Mouse (Mus musculus) layer of hippocampus, postnatal 36 days (tissue): ENCODE data around the gene Lig3. TPM values are rescaled to one million over a fixed set of nuclear protein-coding genes. Genes with fewer than 3 reads are reported as not detected.
A peak's percentile ranks its signal among the peaks of the same experiment; 100 is the strongest.
"Not testable (repeated sequence)": the region's sequence is repeated elsewhere in the genome, so short reads cannot be mapped to it uniquely, and the experiment has no call there.

Experiments
- DNase-seq, 2 experiments: peaks; one replicate each; pipeline ENCODE4 v3.0.0; 2022
- total RNA-seq, 2 experiments: library from RNA; stranded (reverse); gene quantifications; 2 replicates each; pipeline ENCODE4 v1.2.3; 2021

The Lig3 gene
- total RNA-seq, 2 experiments from 2014 or later = 23.6 to 26.3 TPM

DNA sequence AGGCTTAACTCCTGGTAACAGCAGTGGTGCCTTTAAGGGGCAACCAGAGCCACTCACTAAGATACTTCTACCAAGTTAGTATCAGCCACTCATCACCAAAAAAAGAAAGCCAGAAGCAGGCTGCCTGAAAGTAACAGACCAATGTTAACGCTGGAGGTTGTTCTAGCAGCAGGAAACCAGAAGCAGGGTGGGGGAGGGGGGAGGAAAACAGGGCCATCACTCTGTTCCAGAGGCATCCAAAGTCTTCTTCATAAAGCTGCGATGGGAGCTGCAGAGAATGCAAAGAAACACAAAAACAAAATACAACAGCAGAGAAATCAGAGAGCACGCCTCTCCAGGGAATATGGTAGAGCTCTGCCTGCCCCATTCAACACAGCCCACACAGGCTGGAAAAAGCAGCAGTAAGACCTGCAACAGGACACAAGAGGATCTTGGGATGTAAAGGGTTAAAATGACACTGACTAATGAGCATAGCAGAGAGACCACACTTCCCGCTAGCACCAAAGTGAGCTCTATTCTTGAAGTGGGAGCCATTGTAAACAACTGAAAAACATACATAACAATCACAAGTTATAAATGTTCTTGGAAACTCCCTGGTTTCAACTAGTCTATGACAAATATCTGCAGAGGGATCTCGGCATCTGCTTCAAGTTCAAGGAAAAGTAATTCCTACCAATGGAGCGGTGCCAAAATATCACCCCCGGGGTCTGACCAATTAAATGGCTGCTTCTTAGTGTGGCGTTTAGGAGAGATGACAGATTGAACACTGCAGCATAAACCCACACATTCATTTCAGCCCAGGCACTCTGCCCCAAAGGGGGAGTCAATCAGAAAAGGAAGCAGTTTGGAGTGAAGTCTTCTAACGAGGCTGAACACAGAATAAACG lies 50.3 kb downstream of the Lig3 start:
- no peak for DNase-seq

- not testable (repeated sequence) for DNase-seq
Observed at GRCm38 (mm10) chr11:82832402-82832801, 51.5 kb downstream of the Lig3 start.

DNA sequence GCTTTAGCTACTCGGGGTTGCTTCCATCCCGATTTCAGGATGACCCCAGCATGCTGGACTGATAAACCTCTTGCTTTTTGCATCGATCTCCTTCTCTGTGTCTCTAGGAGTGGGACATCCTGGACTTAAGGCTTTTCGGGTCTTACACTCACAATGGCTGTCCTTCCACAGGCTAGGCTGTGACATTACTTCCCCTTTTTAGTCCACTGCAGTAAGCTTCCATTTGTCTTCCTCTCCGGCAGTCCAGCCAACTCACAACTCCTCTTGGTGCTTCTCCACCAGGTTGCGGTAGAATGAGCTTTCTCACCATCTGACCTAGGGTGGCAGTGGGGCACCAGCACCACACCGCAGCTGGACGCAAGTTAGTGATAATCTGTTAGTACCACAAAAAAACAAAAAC lies 53.0 kb downstream of the Lig3 start:
- no peak for DNase-seq

- not testable (repeated sequence) for DNase-seq
Observed at GRCm38 (mm10) chr11:82834359-82834758, 53.5 kb downstream of the Lig3 start.

GRCm38 (mm10) chr11:82835616-82836432 lies 54.9 kb downstream of the Lig3 start:
- no peak for DNase-seq

GRCm38 (mm10) chr11:82837192-82837591 lies 56.3 kb downstream of the Lig3 start:
- no peak for DNase-seq

GRCm38 (mm10) chr11:82837848-82838247 lies 56.9 kb downstream of the Lig3 start:
- DNase-seq = no peak

DNA sequence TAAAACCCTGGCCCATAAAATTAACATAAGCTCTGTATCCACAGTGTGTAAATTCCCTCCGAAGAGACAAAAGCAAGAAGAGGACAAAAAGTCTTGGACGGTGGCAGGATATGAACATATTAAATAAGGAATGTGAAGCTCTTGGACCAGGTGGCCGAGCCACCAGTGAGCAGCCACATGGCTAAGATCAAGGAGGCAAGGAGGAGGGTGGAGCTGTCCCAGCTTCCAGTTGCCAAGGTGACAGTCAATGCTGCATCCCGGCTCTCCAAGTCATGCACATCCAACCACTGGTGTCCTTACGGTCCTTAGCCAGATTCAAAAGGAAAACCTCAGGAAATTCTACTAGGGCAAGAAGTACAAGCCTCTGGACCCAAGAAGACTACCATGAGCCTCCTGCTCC lies 57.6 kb downstream of the Lig3 start:
- DNase-seq = no peak

DNA sequence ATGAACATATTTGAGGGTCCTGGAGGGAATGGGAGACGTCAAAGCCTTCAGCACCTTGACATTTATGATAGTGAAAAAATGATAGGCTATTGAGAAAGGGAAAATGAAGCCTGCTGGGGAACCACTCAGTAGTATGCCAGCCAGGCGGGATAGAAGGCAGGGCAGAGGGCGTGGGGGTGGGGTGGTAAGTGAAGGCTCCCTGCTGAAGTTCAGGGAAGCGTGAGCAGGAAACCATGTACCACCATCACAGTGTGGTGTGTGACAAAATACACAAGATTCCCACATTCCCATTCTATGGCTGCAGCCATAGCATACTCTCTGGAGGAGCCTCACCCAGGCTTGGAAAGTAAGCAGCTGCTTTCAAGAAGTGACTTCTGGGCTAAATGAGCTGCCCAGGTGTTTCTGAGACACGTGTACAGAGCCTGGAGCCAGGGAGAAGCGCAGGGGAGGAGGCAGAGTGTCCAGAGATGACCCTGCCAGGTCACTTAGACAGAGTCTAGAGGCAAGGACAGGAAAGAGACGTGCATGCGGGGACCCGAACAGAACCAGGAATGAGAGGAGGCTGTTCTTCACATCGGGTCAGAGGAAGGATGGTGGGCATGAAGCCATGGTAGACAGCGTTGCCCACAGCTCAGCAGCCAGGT lies 64.0 kb downstream of the Lig3 start:
- DNase-seq = no peak

- peak; percentile 52 to 53 for DNase-seq
Observed at GRCm38 (mm10) chr11:82845415-82846078, 64.6 kb downstream of the Lig3 start.

DNA sequence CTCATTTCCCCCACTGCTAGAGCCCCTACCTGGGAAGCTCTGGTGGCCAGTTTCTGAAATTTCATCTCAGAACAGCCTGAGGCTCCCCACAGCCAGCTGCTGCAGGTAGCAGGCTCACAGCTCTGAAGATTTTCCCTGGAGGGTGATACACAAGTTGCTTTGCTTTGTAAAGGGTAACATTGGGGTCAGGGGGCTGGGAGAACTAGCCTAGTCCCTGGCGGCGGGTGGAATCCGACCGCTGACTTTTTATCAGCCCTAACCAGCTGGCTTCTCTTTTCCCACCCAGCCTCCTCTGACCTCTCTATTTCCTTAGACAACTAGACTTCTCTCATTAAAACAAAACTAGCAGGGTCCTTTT lies 65.2 kb downstream of the Lig3 start:
- DNase-seq = no peak

DNA sequence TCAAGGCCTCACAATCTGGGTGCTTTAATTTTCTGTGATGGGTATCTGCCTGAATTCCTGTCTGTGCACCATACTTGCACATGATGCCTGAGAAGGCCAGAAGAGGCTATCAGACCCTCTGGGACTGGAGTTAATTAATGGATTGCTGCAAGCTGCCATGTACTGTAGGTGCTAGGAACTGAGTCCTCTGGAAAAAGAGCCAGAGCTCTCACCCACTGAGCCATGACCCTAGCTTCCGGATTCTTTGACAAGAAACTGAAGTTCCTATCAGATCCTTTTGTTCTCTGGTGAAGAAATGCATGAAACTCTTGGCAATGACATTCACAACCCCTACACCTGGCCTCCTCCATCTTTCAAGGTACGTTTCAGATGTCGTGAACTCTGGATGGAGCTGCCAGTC lies 66.0 kb downstream of the Lig3 start:
- DNase-seq = no peak

DNA sequence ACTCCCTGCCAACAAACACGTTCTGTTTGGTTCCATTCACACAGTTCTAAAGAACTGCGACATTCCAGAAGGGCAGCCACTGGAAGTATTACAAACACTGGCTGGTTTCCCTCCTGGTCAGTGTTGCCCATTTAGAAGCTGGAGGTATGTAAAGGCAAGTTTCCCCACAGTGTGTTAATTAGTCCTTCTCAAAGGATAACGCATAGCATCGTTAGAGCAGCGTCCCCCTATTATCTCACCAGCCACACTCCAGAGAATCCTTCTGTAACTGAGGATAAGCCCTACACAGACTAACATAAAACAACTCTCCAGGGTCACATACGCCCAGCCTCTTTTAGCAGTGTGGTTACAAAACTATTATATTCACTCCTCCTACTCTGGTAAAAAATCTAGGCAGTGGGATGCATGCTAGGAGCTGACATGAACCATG lies 66.7 kb downstream of the Lig3 start:
- no peak for DNase-seq

GRCm38 (mm10) chr11:82850259-82850658 lies 69.4 kb downstream of the Lig3 start:
- no peak for DNase-seq

DNA sequence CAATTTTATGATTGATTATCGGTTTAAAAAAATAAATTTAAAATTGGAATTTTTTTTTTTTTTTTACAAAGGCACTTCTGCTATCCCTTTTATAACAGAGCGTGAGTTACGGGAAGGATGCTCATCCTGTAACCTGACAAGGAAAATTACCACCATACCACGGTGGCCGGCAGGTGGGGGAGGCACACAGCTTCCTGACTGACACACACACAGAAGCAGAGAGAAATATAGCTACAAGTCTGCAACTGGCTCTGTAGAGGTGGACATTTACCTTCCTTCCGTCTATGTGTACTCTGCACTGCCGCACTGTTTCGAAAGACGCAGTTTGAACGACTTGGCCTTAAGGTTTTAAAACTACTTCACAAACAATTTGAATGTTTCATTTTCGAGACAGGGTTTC lies 71.2 kb downstream of the Lig3 start:
- no peak for DNase-seq

DNA sequence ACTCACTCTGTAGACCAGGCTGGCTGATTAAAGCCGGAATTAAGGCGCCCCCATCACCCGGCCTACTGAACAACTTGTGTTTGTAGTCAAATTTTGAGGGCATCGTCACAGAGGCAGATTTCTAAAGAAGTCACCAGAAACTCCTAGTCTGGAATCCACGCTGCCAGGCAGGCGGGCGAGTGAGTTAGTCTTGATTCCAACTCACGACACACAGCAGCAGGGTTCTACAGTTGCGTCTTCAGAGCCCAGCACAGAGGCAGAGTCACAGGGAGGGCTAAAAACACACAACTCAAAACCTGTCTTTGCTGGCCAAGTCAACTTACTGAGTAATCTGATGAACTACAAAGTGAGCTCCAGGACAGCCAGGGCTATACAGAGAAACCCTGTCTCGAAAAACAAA lies 71.6 kb downstream of the Lig3 start:
- no peak for DNase-seq

DNA sequence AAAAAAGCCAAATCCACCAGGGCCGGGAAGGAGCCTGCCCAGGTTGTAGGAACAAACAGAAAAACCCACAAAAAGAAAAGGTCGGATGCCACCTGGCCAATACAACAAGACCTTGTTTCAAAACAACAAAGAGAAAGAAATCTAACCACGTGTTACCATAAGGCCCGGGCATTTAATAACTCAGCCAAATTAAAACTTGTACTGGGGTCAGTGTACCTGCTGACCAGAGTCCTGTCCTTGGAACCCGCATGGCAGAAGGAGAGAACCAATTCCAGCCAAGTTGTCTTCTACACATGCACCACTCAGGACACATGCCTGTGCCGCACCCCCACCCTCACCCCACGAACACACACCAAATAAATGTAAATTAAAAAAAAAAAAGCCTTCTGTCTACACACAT lies 72.0 kb downstream of the Lig3 start:
- no peak for DNase-seq

Other genes with a start within 250 kb of the Lig3 start
- gene Cct6b, start 16.8 kb upstream of the Lig3 start, total RNA-seq = under 1 TPM in 1 of 2 experiments, not detected in 1; 0.20 TPM
- gene Zfp830, start 16.8 kb upstream of the Lig3 start, total RNA-seq = 10 to 100 TPM; 15.9 to 17.4 TPM
- gene Rffl, start 90.1 kb downstream of the Lig3 start, total RNA-seq = 10 to 100 TPM; 10.7 to 11.7 TPM
- 10 to 100 TPM; 14.1 to 15.7 TPM for gene Rad51d, start 109.5 kb downstream of the Lig3 start, total RNA-seq
- not detected for gene Fndc8, start 111.0 kb downstream of the Lig3 start, total RNA-seq
- gene Nle1, start 127.3 kb downstream of the Lig3 start, total RNA-seq = 10 to 100 TPM; 44.6 to 49.0 TPM
- gene Unc45b, start 129.4 kb downstream of the Lig3 start, total RNA-seq = 1 to 10 TPM; 1.6 to 2.3 TPM
- 1 to 10 TPM; 3.5 to 4.6 TPM for gene Slfn5, start 170.2 kb downstream of the Lig3 start, total RNA-seq
- under 1 TPM; 0.25 to 0.40 TPM for gene Slfn9, start 210.7 kb downstream of the Lig3 start, total RNA-seq
- under 1 TPM; 0.32 to 0.68 TPM for gene Slfn8, start 239.7 kb downstream of the Lig3 start, total RNA-seq